Mouse (Mus musculus): ENCODE data around the gene Egr4. TPM values are rescaled to one million over a fixed set of nuclear protein-coding genes. Genes with fewer than 3 reads are reported as not detected.

Egr4 gene
- not detected for total RNA-seq (2021)
- long read RNA-seq, experiment 1, result 0 reads
- long read RNA-seq, experiment 2, result 0 reads

DNA sequence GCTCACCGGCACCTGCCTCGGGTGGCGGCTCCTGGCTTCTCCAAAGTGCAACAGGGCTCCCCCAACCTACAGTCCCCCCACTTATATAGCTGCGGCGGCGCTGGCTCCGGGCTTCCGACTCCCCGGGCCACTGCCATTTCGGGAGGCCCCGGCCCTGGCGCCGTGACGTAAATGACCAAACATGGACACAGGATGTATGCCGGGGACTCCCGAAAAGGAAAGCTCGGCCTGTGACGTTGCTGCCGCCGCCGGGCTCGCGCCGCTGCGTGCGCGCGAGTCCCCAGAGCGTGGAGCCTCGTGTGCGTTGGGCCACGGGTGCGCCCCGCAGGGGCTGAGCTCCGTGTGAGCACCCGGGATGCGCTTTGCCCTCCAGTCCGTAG, at the start of gene Egr4:
Egr4 (minus strand) TSS at position 59 of the 380 bp plus-strand sequence.
- DNase-seq (ENCODE audit: low spot score in 2 of 2), result peak in 1 of 2 experiments; percentile 11

DNA sequence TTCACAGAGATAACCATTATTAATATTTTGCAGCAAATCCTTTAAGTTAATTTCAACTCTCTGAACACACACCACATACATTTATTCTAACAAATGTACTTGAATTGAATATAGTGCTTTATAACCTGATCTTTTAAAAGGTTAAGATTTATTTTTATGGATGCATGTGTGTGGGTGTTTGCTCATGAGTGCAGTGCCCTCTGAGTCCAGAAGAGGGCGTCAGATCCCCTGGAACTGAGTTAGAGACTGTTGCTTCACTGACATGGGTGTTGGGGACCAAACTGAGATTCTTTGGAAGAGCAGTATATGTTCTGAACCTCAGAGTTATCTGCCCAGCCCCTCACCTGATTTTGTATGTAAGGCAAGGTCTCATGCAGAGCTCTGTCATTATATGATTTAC, 49.0 kb upstream of the Egr4 start:
- DNase-seq (ENCODE audit: low spot score in 2 of 2), result no peak

DNA sequence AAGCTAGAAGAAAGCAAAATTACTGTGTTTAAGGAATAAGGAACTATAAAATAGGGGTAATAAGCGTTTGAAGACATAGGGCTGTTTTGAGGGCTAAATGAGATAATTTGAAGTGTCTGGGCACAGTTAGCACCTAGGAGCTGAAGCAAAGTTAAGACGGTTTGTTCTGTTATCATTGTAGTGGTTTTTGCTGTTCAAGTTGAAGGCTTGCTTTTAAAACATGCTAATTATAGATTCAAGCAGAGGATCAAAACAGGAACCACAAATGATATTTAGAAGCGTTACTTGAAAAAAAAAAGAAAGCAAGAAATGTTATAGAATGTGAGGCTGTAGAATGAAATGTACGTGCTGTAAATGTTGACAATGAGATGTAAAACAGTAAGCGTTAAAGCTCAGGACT, 34.3 kb upstream of the Egr4 start:
- no peak for DNase-seq (ENCODE audit: low spot score in 2 of 2)

DNA sequence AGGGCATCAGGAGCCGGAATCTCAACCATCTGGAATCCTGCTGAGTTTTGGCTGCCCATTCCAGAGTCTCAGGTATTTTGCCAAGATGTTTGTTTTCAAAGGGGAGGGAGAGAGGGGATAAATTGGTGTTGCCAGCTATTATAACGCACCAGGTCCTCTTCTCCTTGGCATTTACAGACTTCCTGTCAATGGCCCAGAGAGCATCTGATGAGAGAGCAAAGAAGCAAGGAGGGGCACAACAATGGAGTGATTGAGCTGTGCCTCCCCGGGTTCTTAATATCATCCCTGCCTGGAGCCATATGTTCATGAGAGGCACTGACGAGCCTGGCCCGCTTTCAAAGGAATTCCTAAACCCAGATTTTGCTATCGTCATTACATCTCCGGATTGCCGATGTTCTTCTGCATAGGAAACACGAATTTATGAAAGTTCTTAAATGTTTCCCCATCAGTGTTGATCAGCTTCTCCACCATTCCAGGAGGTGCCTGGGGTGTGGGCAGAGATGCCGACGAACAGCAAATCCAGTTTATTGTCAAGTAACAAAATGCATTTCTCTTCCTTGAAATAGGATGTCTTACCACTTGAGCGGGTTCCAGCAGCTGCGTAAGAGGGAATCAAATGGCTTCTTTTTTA, 31.0 kb upstream of the Egr4 start:
- DNase-seq (ENCODE audit: low spot score in 2 of 2), result no peak

DNA sequence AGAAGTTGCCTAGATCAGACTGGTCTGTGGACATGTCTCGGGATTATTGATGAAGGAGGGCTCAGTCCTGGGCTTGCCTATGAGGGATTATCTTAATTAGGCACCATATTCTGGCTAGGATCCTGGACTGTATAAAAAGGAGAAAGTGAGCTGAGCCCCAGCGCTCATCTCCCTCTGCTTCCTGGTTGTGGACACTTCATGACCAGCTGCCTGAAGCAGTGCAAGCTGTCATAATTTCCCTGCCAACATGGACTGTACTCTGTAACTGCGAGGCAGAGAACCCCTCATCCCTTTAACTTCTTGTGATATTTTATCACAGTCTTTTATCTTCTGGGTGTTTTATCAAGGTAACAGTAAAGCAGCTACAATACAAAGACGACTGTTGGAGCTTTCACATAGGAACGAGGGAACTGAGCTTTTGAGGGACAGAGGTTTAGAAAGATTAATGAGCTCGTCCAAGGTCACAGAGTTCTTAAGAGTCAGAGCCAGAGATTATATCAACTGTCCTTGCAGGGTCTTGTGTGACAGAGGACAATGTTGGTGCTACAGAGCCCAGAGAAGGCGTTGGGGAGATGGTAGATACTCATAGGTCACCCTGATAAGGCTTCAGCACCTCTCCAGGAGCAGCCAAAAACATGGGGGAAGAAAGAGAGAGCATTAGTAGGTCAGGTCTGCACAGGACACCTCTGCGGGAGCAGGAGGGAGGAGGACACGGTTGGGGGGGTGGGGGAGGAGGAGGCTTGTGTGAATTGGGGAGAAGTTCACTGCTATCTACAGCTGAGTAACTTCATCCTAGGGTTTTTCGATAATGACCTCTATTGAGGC, 30.2 kb upstream of the Egr4 start:
- DNase-seq (ENCODE audit: low spot score in 2 of 2), result no peak

DNA sequence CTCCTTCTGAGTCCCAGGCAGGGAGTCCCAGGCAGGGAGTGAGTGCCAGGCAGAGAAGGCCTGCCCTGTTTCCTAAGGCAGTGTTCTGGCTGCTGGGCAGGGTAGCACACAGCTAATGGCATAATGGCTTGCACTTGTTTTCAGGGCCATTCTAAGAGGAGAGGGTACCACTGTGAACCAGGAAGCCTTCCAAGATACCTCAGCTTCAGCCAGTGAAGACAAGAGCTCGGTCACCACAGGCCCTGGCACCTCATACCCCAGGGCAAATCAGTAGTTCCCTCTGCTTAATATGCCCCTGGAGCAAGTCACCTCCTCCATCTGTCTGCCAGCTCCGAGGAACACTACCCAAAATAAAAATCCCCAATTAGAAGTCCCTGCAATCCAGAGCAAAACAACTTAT, 9.4 kb upstream of the Egr4 start:
- no peak for DNase-seq (ENCODE audit: low spot score in 2 of 2)

DNA sequence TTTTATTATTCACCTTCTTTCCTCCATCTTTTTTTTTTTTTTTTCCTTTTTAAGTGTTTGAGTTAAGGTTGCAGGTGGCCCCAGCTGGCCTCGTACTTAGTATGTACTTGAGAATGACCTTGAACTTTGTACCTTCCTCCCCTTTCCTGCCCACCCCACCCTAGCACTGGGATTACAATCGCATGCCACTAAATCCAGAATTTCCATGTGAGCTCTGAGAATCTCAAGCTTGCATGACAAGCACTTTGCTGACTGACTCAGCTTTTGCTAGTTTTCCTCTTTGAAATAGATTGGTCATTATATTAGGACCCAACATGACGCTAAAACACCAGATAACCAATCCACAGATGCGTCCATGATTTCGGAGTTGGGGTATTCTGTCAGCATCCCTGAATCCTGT, 8.6 kb upstream of the Egr4 start:
- DNase-seq (ENCODE audit: low spot score in 2 of 2), result no peak

DNA sequence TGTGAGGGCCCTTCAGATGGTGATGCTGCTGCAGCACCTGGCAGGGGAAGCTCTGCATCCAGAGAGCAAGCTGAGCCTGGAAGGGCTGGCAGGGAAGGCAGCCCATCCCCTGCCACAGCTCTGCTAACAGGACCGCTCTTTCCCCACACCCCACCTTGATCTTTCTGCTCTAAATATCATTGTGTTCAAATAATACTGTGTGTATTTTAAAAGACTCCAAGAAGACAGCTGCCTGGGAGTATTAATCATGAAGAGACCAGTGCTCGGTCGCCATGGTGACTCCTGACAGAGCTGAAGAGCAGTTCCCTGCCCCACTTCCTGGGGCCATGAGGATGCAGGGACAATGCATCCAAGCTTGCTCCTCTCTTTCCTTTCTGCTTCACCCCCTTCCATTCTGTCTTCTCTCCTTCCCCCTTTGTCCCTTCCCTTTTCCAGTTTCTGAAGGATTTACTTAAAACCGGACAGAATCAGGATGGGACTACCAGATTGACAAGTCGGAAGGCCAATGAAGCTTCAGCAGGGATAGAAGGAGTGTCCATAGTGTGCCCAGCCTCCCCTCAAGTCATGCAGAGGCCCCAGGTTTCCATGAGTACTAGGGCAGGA, 4.8 kb upstream of the Egr4 start:
- no peak for DNase-seq (ENCODE audit: low spot score in 2 of 2)

DNA sequence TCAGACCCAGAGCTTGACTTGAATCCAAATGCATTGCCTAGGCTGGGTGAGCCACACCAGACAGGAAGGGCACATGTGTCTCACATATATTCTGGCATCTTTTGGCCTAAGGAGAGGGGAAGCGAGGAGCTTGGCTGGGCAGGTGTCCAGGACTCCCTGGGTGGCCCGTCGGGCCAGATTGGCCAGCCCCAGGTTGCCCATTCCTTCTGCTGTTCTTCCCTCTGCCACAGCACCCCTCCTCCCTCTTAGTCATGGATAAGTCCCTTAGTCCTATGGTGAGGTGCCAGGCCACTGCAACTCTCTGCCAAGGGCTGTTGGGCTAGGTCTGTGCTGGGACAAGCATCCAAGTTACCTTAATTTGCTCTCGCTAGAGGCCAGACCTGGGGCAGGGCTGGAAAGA, 2.6 kb upstream of the Egr4 start:
- DNase-seq (ENCODE audit: low spot score in 2 of 2), result no peak

DNA sequence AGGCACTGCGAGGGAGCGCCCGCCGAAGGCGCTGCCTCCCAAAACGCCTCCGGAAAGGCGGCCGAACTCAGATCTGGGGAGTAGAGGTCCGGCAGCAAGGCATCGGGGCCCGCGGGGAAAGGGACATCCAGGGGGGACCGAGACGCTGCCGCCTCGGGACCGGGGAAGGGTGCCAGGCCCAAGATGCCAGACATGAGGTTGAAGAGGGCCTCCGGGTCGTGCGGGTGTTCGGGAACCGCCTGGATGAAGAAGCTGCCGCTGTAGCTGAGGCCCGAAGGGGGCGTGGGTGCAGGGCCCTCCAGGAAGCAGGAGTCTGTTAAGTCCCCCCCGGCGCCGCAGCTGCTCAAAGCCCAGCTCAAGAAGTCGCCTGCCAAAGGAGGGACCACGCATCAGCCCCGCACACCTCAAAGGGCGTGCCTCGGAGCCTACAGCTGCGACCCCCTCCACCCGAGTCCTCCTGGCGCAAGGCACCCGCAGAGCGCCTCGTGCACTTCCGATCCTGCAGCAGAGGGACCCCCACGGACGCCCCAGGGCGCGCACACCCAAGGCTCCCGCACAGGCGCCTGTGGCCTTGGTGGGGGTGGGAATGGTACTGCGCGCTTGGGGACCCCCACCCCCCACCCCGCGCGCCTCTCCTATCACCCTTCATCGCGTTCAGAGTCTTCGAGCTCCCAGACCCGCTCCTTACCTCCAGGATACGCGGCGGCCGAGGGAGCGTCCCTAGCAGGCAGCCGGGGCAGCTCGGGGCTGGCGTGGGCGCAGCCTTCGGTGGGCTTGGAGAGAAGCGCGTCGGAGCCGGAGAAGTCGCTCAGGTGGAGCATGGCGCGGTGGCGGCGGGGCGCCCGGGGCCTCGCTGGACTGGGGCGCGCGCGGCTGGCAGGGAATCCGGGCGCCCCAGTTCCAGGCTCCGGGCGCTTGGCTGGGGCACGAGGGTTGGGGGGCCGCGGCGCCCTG, 535 bp downstream of the Egr4 start:
- no peak for DNase-seq (ENCODE audit: low spot score in 2 of 2)

DNA sequence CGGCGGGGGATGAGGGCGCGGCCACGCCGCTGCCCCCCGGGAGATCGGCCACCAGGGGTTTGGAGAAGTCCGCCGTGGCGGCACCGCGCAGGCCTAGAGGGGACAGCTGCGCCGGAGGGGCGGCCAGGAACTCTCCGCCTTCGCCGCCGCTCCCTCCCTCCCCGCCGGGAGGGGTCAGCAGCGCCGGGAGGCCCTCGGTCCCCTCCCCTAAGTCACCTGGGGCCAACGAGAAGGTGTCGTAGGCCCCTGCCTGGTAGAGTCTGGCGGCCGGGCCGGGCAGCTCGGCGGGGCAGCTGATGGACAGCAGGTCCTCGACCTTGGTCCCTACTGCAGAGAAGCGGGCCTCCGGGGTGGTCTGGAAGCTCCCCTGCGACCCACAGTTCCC, 1.3 kb downstream of the Egr4 start:
- DNase-seq (ENCODE audit: low spot score in 2 of 2), result no peak

DNA sequence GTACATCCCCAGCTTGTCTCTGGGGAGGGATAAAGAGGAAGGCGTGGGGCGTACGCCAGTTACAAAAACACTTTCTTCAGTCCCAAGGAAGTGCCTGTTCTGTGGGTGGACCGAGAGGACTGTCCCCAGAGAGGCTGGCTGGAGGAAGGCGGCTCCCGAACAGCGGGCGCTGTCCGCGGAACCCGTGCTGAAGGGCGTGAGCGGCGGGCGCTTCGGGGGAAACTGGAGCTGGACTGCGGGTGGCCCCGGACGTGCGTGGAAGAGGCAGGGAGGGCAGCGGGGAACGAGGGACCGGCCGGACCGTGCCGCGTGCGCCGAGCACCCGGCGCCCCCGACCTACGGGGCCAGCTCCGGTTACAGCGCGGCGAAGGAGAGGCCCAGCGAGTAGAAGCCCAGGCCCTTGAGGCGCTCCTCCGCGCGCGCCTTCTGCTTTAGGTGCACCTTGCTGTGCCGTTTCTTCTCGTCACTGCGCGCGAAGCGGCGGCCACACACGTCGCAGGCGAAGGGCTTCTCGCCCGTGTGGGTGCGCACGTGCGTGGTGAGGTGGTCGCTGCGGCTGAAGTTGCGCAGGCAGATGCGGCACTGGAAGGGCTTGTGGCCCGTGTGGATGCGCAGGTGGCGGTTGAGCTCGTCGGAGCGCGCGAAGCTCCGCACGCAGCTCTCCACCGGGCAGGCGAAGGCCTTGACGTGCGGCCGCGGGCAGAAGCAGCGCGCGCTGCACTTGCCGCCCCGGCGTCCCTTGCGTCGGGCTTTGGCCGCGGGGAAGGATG, 1.9 kb downstream of the Egr4 start:
- DNase-seq (ENCODE audit: low spot score in 2 of 2), result peak; percentile 27 to 59

DNA sequence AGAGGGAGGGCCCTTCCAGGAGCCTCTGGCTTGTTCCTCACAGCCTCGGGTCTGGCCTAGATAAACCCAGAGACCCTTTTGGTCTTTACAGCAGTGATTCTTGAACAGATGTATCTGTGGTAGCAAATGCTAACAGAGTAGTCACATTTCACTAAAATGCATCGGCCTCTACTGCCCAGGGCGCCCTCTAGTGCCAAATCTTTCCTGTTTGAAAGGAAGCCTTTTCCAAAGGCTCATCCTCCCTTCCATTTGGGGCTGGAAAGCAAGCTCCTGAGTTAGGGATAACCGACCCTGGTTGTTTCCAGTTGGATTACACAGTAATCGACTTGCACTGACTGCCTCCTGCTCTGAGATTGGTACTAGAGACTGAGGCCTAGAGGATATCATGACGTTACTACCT, 2.9 kb downstream of the Egr4 start:
- DNase-seq (ENCODE audit: low spot score in 2 of 2), result peak in 1 of 2 experiments; percentile 33

DNA sequence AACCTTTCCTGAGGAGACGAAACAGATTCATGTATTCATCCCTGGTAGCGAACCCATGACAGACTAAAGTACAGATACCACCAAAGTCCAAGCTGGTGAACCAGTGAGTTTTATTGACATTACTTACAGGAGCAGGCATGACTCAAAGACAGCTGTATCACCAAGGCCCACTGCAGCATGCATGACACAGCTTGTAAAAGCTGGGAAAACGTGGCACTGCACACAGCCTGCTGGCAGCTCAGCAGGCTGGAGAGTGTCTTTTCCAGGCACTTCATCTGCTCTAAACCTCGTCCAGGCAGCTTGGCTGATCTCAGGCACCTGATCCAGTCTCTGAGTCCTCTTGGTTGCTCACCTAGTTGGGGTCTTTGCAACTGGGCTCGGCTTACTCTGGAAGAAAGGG, 4.8 kb downstream of the Egr4 start:
- no peak for DNase-seq (ENCODE audit: low spot score in 2 of 2)

DNA sequence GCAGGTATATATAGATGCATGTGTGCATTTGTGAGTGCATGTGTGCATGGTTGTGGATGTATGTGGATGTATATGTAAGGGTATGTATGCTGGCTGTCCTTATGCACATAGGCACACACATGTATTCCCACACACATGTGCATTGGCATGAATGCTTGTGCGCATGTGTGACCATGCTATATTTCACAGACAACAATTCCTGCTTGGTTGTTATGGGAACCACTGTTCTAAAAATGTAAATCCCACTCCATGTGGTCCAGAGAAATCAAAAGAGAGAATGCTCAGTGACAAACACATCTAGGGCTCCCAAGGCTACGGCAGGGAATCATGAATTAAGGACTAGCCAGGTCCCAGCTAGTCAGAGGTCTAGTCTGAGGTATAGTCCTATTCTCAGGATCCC, 8.5 kb downstream of the Egr4 start:
- DNase-seq (ENCODE audit: low spot score in 2 of 2), result no peak

DNA sequence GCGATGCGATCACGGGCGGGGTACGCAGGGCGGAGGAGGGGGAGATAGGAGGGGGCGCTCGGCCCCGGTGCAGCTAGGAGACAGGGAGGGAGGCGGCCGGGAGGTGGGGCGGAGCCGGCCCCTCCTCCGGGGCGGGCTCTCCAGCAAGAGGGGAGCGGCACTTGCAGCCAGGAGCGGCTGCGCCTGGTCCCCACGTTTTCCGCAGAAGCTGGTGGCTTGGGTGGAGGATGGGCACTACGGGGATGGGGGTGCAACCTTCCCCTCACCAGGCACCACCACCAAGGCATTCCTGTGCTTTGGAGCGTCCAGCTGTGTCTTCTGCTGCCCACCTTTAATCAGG, 10.5 kb downstream of the Egr4 start, which contains the start of gene Fbxo41:
Fbxo41 (minus strand) TSS at position 84 of the 340 bp plus-strand sequence.
- DNase-seq (ENCODE audit: low spot score in 2 of 2), result peak in 1 of 2 experiments; percentile 12

DNA sequence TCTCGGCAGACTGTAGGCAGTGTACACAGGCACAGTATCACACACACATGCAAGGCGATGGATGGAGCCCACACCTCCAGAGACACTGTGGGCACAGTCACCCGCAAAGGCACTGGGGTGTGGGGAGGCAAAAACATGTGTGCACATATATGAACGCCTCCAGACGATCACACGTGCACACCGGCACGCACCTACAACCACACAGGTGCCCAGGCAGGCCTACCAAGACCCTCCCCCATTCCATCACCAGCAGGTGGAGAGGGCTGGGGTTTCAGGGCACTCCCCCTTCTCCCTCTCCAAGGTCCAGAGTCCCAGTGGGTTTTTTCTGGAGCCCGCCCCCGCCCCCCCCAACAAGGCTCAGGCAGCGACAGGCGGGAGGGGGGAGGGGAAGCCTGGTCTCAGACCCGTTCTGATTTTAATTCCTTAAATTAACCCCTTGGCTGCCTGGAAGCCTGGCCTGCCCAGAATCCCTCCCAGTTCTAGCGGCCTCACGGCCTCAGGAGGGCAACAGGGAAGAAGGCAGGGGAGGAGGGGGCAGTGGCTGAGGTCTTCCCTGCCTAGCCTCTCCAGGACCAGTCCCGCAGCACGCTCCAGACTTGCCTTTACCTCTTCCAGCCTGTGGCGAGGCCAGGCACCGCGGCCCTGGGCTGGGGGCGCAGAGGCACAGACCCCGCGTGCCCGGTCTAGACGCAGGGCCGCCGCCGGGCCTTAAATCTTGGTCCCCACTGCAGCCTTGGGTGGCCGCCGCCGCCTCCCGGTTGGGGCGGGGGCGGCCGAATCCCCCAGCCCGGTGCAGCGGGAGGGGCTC, 11.1 kb downstream of the Egr4 start:
- no peak for DNase-seq (ENCODE audit: low spot score in 2 of 2)

DNA sequence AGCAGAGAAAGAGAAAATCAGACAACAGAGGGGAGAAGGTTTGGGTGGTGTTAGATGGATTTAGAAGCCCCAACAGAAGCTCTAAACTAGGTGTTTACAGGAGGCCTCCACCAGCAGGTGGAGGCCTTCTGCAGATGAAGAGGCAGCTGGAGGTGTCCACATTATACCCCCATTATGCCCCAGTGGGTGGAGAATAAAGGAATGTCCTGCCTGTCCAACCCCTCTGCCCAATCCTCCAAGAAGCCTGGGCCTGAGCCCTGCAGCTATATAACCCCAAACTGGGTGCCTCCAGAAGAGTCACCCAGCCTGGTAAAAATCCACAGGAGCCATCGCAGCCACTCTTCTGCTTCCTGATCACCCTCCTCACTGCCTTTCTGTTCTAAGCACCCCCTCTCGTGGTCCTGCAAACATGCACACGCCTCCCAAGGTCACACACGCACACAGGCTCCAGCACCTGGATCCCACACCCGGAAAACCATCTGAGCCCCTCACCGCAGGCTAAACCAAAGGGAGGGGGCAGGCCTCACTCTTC, 11.8 kb downstream of the Egr4 start:
- DNase-seq (ENCODE audit: low spot score in 2 of 2), result no peak

DNA sequence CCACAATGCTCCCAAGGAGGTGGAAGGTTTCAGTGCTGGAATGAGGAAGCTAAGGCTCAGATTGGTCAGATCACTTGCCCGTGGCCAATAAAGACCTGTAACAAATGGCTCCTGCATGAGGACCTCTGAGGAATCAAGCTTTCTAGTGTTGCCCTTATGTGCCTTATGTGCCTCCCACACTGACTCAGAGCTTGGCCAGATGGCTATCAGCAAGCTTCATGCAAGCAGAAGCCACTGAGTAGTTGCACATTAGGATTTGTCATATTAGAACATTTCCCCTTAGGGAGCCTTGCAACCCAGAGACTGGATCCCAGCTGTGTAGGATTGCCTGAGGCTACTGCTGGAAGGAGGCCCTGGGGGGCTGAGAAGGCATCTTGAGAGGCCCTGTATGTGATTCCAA, 13.0 kb downstream of the Egr4 start:
- DNase-seq (ENCODE audit: low spot score in 2 of 2), result no peak

All from gastrocnemius, postnatal 4 days (tissue).